Mouse (Mus musculus): Measurements from ENCODE around the gene Rhobtb3. TPM values are rescaled to one million over a fixed set of nuclear protein-coding genes. Genes with fewer than 3 reads are reported as not detected.
"Not testable (repeated sequence)": the region's sequence is repeated elsewhere in the genome, so short reads cannot be mapped to it uniquely, and the experiment has no call there.

Gene Rhobtb3
- polyA plus RNA-seq, 1 experiment from 2014 or later = 29.7 TPM

GRCm38 (mm10) chr13:75876188-75876587 lies 67.5 kb downstream of the Rhobtb3 start:
- H3K9ac ChIP-seq; H3K4me2 ChIP-seq; H3K36me3 ChIP-seq; ATAC-seq (ENCODE audit: insufficient read depth, low FRiP score, low read depth); H3K27me3 ChIP-seq (replicated peaks); H3K27ac ChIP-seq; H3K9me3 ChIP-seq; H3K4me3 ChIP-seq (replicated peaks); H3K4me1 ChIP-seq: not testable (repeated sequence)
- 83% methylated on average over 6 of the region's 7 CpGs for WGBS

- Histone ChIP-seq H3K4me1 (no peaks in the 10 kb centered on the region), H3K9ac (no peak overlapping the region), H3K36me3 (no peaks in the 10 kb centered on the region; the same call in 1 of the 2 replicates), H3K27ac (0 out of 2 replicates have a peak overlapping the region, but pooled peaks have one; percentile 35), H3K27me3 (replicated peaks) (no peaks in the 10 kb centered on the region), H3K4me3 (replicated peaks) (no peak overlapping the region), H3K9me3 (no peaks in the 10 kb centered on the region), H3K4me2 (no peak overlapping the region)
- WGBS = 53% methylated on average over 4 of the region's 4 CpGs
- peak; percentile 51 for ATAC-seq (ENCODE audit: insufficient read depth, low FRiP score, low read depth)
These were observed 68.9 kb downstream of the Rhobtb3 start for GRCm38 (mm10) chr13:75874608-75875376.

GRCm38 (mm10) chr13:75867876-75868275 lies 75.8 kb downstream of the Rhobtb3 start:
- Histone ChIP-seq H3K4me2 (no peak overlapping the region), H3K27me3 (replicated peaks) (no peaks in the 10 kb centered on the region), H3K27ac (no peak overlapping the region), H3K9ac (no peak overlapping the region), H3K4me3 (replicated peaks) (no peak overlapping the region), H3K4me1 (no peaks in the 10 kb centered on the region), H3K9me3 (no peaks in the 10 kb centered on the region), H3K36me3 (no peaks in the 10 kb centered on the region; the same call in 1 of the 2 replicates)
- WGBS = 90% methylated on average over 2 of the region's 2 CpGs
- no peak for ATAC-seq (ENCODE audit: insufficient read depth, low FRiP score, low read depth)

- Histone ChIP-seq H3K9ac (no peak overlapping the region), H3K27me3 (replicated peaks) (no peaks in the 10 kb centered on the region), H3K9me3 (no peaks in the 10 kb centered on the region), H3K27ac (no peak overlapping the region), H3K4me1 (no peaks in the 10 kb centered on the region), H3K36me3 (no peaks in the 10 kb centered on the region), H3K4me3 (replicated peaks) (no peak overlapping the region), H3K4me2 (no peak overlapping the region)
- ATAC-seq (ENCODE audit: insufficient read depth, low FRiP score, low read depth) = peak; percentile 82
These were observed 78.1 kb downstream of the Rhobtb3 start for GRCm38 (mm10) chr13:75865486-75866184.

GRCm38 (mm10) chr13:75859264-75859844 lies 84.4 kb downstream of the Rhobtb3 start:
- no peaks in the 10 kb centered on the region for H3K4me1 ChIP-seq
- H3K27ac ChIP-seq = no peak overlapping the region
- no peak for ATAC-seq (ENCODE audit: insufficient read depth, low FRiP score, low read depth)
- H3K36me3 ChIP-seq = no peaks in the 10 kb centered on the region
- H3K4me2 ChIP-seq = no peak overlapping the region
- WGBS = 74% methylated on average over 1 of the region's 1 CpGs
- H3K4me3 ChIP-seq (replicated peaks) = no peak overlapping the region
- H3K9ac ChIP-seq = no peak overlapping the region
- H3K9me3 ChIP-seq = no peaks in the 10 kb centered on the region
- H3K27me3 ChIP-seq (replicated peaks) = no peaks in the 10 kb centered on the region

GRCm38 (mm10) chr13:75853118-75853517 lies 90.6 kb downstream of the Rhobtb3 start:
- H3K4me1 ChIP-seq = no peaks in the 10 kb centered on the region
- no peak overlapping the region for H3K4me3 ChIP-seq (replicated peaks)
- no peak overlapping the region for H3K27ac ChIP-seq
- no peaks in the 10 kb centered on the region for H3K9me3 ChIP-seq
- H3K4me2 ChIP-seq = no peak overlapping the region
- no peak for ATAC-seq (ENCODE audit: insufficient read depth, low FRiP score, low read depth)
- WGBS = 91% methylated on average over 3 of the region's 3 CpGs
- H3K9ac ChIP-seq = no peak overlapping the region
- no peaks in the 10 kb centered on the region for H3K27me3 ChIP-seq (replicated peaks)
- no peaks in the 10 kb centered on the region for H3K36me3 ChIP-seq

GRCm38 (mm10) chr13:75852027-75852426 lies 91.7 kb downstream of the Rhobtb3 start:
- Histone ChIP-seq H3K4me3 (replicated peaks) (no peak overlapping the region), H3K4me2 (no peak overlapping the region), H3K9ac (no peak overlapping the region), H3K36me3 (no peaks in the 10 kb centered on the region), H3K27ac (no peak overlapping the region), H3K4me1 (no peaks in the 10 kb centered on the region), H3K27me3 (replicated peaks) (no peaks in the 10 kb centered on the region), H3K9me3 (no peaks in the 10 kb centered on the region)
- ATAC-seq (ENCODE audit: insufficient read depth, low FRiP score, low read depth) = no peak
- 85% methylated on average over 4 of the region's 4 CpGs for WGBS

GRCm38 (mm10) chr13:75847027-75847426 lies 96.7 kb downstream of the Rhobtb3 start:
- Histone ChIP-seq H3K9me3 (no peaks in the 10 kb centered on the region), H3K4me2 (no peak overlapping the region), H3K27ac (no peak overlapping the region), H3K27me3 (replicated peaks) (no peaks in the 10 kb centered on the region), H3K36me3 (no peaks in the 10 kb centered on the region), H3K4me1 (no peaks in the 10 kb centered on the region), H3K9ac (no peak overlapping the region), H3K4me3 (replicated peaks) (no peak overlapping the region)
- WGBS = 86% methylated on average over 6 of the region's 6 CpGs
- ATAC-seq (ENCODE audit: insufficient read depth, low FRiP score, low read depth) = no peak

GRCm38 (mm10) chr13:75845519-75846166 lies 98.1 kb downstream of the Rhobtb3 start:
- ATAC-seq (ENCODE audit: insufficient read depth, low FRiP score, low read depth) = no peak
- no peak overlapping the region for H3K9ac ChIP-seq
- no peak overlapping the region for H3K4me2 ChIP-seq
- peaks cover 5% of the 10 kb centered on the region; the same call in 1 of the 2 replicates for H3K4me1 ChIP-seq
- WGBS = 63% methylated on average over 4 of the region's 4 CpGs
- no peaks in the 10 kb centered on the region for H3K9me3 ChIP-seq
- H3K27ac ChIP-seq = no peak overlapping the region
- H3K4me3 ChIP-seq (replicated peaks) = no peak overlapping the region
- no peaks in the 10 kb centered on the region for H3K27me3 ChIP-seq (replicated peaks)
- no peaks in the 10 kb centered on the region for H3K36me3 ChIP-seq

- no peak overlapping the region for H3K27ac ChIP-seq
- ATAC-seq (ENCODE audit: insufficient read depth, low FRiP score, low read depth) = no peak
- H3K4me3 ChIP-seq (replicated peaks) = no peak overlapping the region
- H3K36me3 ChIP-seq = no peaks in the 10 kb centered on the region
- no peaks in the 10 kb centered on the region for H3K27me3 ChIP-seq (replicated peaks)
- no peak overlapping the region for H3K4me2 ChIP-seq
- peaks cover 9% of the 10 kb centered on the region; the same call in 1 of the 2 replicates for H3K4me1 ChIP-seq
- no peak overlapping the region for H3K9ac ChIP-seq
- H3K9me3 ChIP-seq = no peaks in the 10 kb centered on the region
- 85% methylated on average over 2 of the region's 2 CpGs for WGBS
These were observed 98.7 kb downstream of the Rhobtb3 start for GRCm38 (mm10) chr13:75844833-75845518.

- H3K9ac ChIP-seq = no peak overlapping the region
- 77% methylated on average over 8 of the region's 8 CpGs for WGBS
- H3K27me3 ChIP-seq (replicated peaks) = no peaks in the 10 kb centered on the region
- H3K4me2 ChIP-seq = no peak overlapping the region
- H3K4me1 ChIP-seq = peaks cover 9% of the 10 kb centered on the region; the same call in 1 of the 2 replicates
- no peaks in the 10 kb centered on the region for H3K36me3 ChIP-seq
- no peak overlapping the region for H3K4me3 ChIP-seq (replicated peaks)
- no peaks in the 10 kb centered on the region for H3K9me3 ChIP-seq
- H3K27ac ChIP-seq = no peak overlapping the region
- no peak for ATAC-seq (ENCODE audit: insufficient read depth, low FRiP score, low read depth)
These were observed 99.6 kb downstream of the Rhobtb3 start for GRCm38 (mm10) chr13:75843993-75844683.

Data from stomach, embryonic 15.5 days (tissue).